Mouse (Mus musculus) midbrain, postnatal 0 days (tissue): ENCODE data around the gene Vps8. TPM values are rescaled to one million over a fixed set of nuclear protein-coding genes. Genes with fewer than 3 reads are reported as not detected.
A peak's percentile ranks its signal among the peaks of the same experiment; 100 is the strongest.

ENCODE experiments used
- ATAC-seq: fragments of 200-750 bp; cut with Nextera tagmentation; 2 replicates; pipeline ENCODE4 v1.8.0; 2017; ENCODE audit warnings: moderate number of reproducible peaks, mild to moderate bottlenecking, moderate TSS enrichment, moderate library complexity; ENCODE audit not compliant: low FRiP score
- DNase-seq: peaks from one replicate; pipeline ENCODE4 v3.0.0-alpha.2; 2015; ENCODE audit warnings: low spot score
- H3K27ac ChIP-seq: fragments of 300-500 bp; sonication (generic); 2 replicates; pipeline ENCODE4 v1.5.1; 2014; ENCODE audit warnings: low read depth, mild to moderate bottlenecking, low read length, mixed read lengths
- H3K27me3 ChIP-seq: fragments of 300-500 bp; sonication (generic); 2 replicates; pipeline ENCODE4 v1.6.1; 2014; ENCODE audit warnings: low read length, control low read depth, mixed read lengths; ENCODE audit not compliant: insufficient read depth
- H3K36me3 ChIP-seq: fragments of 300-500 bp; sonication (generic); 2 replicates; pipeline ENCODE4 v1.6.1; 2014; ENCODE audit warnings: low read length, control low read depth, mixed read lengths; ENCODE audit not compliant: insufficient read depth
- H3K4me1 ChIP-seq: fragments of 300-500 bp; sonication (generic); 2 replicates; pipeline ENCODE4 v1.6.1; 2014; ENCODE audit warnings: mild to moderate bottlenecking, control low read depth, antibody characterized with exemption, low read length, mixed read lengths; ENCODE audit not compliant: insufficient read depth
- H3K4me2 ChIP-seq: fragments of 300-500 bp; sonication (generic); 2 replicates; pipeline ENCODE4 v1.6.1; 2014; ENCODE audit warnings: low read depth, mild to moderate bottlenecking, low read length, mixed read lengths; ENCODE audit not compliant: poor library complexity, severe bottlenecking
- H3K4me3 ChIP-seq: fragments of 300-500 bp; sonication (generic); 2 replicates; pipeline ENCODE4 v1.5.1; 2014; ENCODE audit warnings: low read depth, mild to moderate bottlenecking, low read length, moderate library complexity
- H3K9ac ChIP-seq: fragments of 300-500 bp; sonication (generic); replicated peaks from 2 replicates; pipeline ENCODE4 v1.6.1; 2014; ENCODE audit warnings: mild to moderate bottlenecking, low read length, moderate library complexity, mixed read lengths; ENCODE audit not compliant: poor library complexity, severe bottlenecking
- H3K9me3 ChIP-seq: fragments of 300-500 bp; sonication (generic); 2 replicates; pipeline ENCODE4 v1.6.1; 2016; ENCODE audit warnings: low read length, control low read depth
- CTCF ChIP-seq: IDR thresholded peaks from 2 replicates; pipeline ENCODE4 v1.5.1; 2016; ENCODE audit warnings: antibody characterized with exemption, mild to moderate bottlenecking
- WGBS: fragments of 180-500 bp; shearing (Covaris S2); extraction: QIAGEN DNeasy Blood & Tissue Kit; methylation state at CpG from one replicate; pipeline ENCODE4 v1.1.7; 2014; 5-methylcytosine and 5-hydroxymethylcytosine counted together
- polyA plus RNA-seq: library from polyadenylated mRNA; unstranded; fragments of >200 nt; fragmentation: Nextera tagmentation; extraction: Ambion mirVana; gene quantifications from 2 replicates; pipeline ENCODE4 v1.2.1, GENCODE M21; 2015
- total RNA-seq: library from RNA; depleted of rRNA; stranded (reverse); fragments of >200 nt; gene quantifications from 2 replicates; pipeline ENCODE4 v1.2.3, GENCODE M21; 2014

Gene Vps8
- total and polyA plus RNA-seq, 2 experiments from 2014 or later: 26.0 to 35.2 TPM

DNA sequence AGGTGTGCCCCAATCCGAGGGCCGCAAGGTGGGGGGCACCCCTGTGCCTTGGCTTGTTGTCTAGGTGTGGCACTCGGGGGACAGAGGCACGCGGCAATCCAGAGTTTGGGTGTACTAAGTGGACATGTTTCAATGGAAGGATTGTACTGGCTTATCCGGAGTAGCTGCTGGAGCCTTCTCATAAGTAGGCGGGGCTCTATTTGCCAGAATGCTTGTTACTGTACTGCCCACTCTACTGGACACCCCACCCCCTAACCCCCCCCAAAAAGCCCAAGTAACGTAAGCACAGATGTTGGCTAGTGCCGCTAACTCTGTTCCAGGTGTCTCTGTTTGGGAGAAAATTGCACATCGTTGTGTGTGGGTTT, 610 bp downstream of the Vps8 start:
- 2% methylated on average over 10 of the region's 10 CpGs for WGBS
- Histone ChIP-seq H3K4me1 (peaks cover 3% of the 10 kb centered on the region; the same call in 1 of the 2 replicates), H3K9me3 (no peaks in the 10 kb centered on the region), H3K4me3 (peak overlapping the region; percentile 93), H3K27me3 (no peaks in the 10 kb centered on the region), H3K9ac (peak overlapping the region; percentile 79), H3K4me2 (peak overlapping the region; percentile 84), H3K27ac (peak overlapping the region; percentile 62), H3K36me3 (no peaks in the 10 kb centered on the region)
- DNase-seq (peak; percentile 41), ATAC-seq (no peak)
- 0 out of 2 replicates have a peak, but pooled peaks have one; percentile 8 for TF ChIP-seq CTCF

DNA sequence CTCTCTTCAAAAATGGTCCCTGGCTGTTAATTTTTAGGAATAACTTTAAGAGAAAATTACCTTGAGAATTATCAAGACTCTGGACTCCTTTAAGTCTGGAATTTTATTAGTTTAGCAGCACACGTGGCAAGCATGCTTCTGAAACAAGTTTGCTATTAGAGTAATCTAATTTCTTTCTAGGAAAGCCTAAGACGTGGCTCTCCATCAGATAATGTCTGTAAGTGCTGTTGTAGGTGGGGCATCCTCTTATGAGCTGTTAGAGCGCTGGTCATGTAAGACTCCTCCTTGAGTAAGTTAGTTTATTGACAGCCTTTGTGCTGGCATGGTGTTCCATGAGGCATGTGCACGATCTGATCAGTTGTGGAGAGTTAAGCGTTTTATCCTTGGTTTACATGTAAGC, 5.2 kb downstream of the Vps8 start:
- Histone ChIP-seq H3K36me3 (no peaks in the 10 kb centered on the region), H3K27me3 (no peaks in the 10 kb centered on the region), H3K4me3 (no peak overlapping the region), H3K9me3 (no peaks in the 10 kb centered on the region), H3K4me1 (peaks cover 3% of the 10 kb centered on the region; the same call in 1 of the 2 replicates), H3K9ac (no peak overlapping the region), H3K4me2 (no peak overlapping the region), H3K27ac (no peak overlapping the region)
- WGBS: 85% methylated on average over 5 of the region's 5 CpGs
- DNase-seq: no peak
- TF ChIP-seq CTCF: no peak
- no peak for ATAC-seq

DNA sequence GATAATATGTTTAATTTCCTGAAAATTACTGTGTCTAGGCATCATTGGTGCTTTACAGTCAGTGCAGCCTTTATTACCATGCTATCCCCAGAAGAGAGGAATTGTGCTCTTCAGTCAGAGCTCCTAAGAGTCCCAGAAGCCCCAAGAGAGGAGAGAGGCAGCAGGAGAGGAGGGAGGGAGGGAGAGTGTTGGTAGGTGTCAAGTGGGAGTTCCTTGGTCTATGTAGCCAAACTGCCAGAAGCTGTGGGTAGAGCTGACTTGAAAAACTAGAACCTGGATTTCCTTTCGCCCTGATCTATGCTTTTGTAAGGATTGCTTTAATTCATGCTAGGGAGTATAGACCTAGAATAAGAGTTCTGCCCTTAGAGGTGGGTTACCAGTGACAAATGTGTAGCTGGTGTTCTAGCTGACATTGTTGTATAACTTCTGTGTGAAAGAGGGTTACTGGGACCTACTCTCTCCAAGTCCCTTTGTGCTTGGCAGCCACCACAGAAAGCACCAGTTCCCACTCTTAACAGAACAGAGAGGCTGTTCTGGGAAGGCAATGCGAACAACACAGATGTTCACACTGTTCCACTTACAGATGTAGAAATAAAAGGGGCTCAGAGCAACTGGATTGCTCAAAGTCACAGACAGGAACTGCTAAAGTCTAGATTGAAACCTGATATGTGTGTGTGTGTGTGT, 7.6 kb downstream of the Vps8 start:
- WGBS: 95% methylated on average over 2 of the region's 2 CpGs

DNA sequence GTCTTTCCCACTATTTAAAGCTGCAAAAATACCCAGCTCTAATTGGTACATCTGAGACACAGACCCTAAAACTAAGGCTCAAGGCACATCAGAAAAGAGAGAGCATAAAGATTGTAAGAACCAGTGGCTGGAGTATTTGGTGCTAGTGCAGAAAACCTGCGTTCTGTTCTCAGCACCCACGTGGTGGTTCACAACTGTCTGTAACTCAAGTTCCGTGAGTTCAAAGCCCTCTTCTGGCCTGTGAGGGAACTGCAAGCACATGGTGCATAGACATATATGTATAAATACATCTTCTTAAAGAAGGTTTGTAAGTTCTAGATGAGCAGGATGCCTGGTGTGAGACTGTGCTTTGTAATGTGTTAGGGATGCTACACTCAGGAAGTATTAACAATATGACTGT, 8.7 kb downstream of the Vps8 start:
- Histone ChIP-seq H3K27ac (no peak overlapping the region), H3K4me3 (no peak overlapping the region), H3K9ac (no peak overlapping the region), H3K36me3 (peaks cover 4% of the 10 kb centered on the region; the same call in 1 of the 2 replicates), H3K27me3 (no peaks in the 10 kb centered on the region), H3K9me3 (no peaks in the 10 kb centered on the region), H3K4me1 (no peaks in the 10 kb centered on the region), H3K4me2 (no peak overlapping the region)
- WGBS: 88% methylated on average over 3 of the region's 3 CpGs
- no peak for ATAC-seq
- DNase-seq: no peak
- peak; percentile 11; the same call in 1 of the 2 replicates for TF ChIP-seq CTCF

More for the DNA sequence above, 7.6 kb downstream of the Vps8 start:
- H3K4me3 ChIP-seq: no peak overlapping the region
- H3K9ac ChIP-seq: no peak overlapping the region
- H3K27me3 ChIP-seq: no peaks in the 10 kb centered on the region
- no peak overlapping the region for H3K4me2 ChIP-seq
- no peak overlapping the region for H3K27ac ChIP-seq
- no peak for ATAC-seq
- no peaks in the 10 kb centered on the region for H3K9me3 ChIP-seq
- H3K36me3 ChIP-seq: peaks cover 3% of the 10 kb centered on the region; the same call in 1 of the 2 replicates
- no peaks in the 10 kb centered on the region for H3K4me1 ChIP-seq
- no peak for DNase-seq
- TF ChIP-seq CTCF: no peak

DNA sequence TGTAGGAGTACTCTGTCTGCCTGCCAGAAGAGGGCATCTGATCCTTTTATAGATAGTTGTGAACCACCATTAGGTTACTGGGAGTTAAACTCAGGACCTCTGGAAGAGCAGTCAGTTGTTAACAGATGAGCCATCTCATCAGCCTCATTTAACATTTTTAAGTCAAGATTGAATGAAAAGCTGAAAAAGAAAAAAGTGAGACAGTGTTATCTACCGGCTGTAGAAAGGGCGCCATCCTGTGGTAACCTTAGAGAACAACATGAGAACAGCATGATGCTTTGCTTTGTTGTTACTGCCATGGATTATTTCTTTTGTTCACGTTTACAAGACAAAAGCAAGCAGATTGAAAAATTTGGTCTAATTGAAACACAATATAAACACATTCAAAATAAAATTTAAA, 10.6 kb downstream of the Vps8 start:
- H3K4me1 ChIP-seq: no peaks in the 10 kb centered on the region
- no peak overlapping the region for H3K9ac ChIP-seq
- H3K4me2 ChIP-seq: no peak overlapping the region
- no peaks in the 10 kb centered on the region for H3K9me3 ChIP-seq
- TF ChIP-seq CTCF: peak; percentile 70
- no peak overlapping the region for H3K27ac ChIP-seq
- H3K27me3 ChIP-seq: no peaks in the 10 kb centered on the region
- WGBS: 42% methylated on average over 3 of the region's 3 CpGs
- ATAC-seq (no peak), DNase-seq (peak; percentile 33)
- H3K4me3 ChIP-seq: no peak overlapping the region
- H3K36me3 ChIP-seq: peaks cover 8% of the 10 kb centered on the region; the same call in 1 of the 2 replicates

DNA sequence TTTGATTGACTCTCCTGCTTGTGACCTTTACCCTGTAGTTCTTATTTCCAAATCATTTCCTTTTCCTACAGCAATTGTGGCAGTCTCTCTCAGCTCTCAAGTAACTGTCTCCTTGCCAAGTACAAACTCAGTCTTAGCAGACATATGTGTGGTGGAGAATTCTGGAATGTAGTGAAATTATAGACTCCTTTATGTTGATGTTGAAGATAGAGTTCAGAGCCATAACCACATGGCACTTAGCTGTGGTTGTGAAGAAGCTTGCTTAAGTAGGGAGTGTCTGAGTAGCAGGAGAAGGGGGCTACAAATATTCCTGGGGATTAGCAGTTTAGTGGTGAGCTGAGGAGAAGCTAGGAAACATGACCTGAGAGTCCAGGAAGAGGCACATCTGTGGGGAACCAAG, 18.1 kb downstream of the Vps8 start:
- Histone ChIP-seq H3K27me3 (no peaks in the 10 kb centered on the region), H3K4me2 (no peak overlapping the region), H3K4me3 (no peak overlapping the region), H3K4me1 (no peaks in the 10 kb centered on the region), H3K27ac (no peak overlapping the region), H3K36me3 (peaks cover 31% of the 10 kb centered on the region), H3K9ac (no peak overlapping the region), H3K9me3 (no peaks in the 10 kb centered on the region)
- no peak for DNase-seq
- no peak for TF ChIP-seq CTCF
- no peak for ATAC-seq
